Mouse (Mus musculus): ENCODE measurements at regions not wholly inside any gene's neighbourhood (a gene's known extent, or its start where the extent isn't known, plus 50 kb on each side); places are given as distances from the start of the nearest gene placed in this dataset.

DNA sequence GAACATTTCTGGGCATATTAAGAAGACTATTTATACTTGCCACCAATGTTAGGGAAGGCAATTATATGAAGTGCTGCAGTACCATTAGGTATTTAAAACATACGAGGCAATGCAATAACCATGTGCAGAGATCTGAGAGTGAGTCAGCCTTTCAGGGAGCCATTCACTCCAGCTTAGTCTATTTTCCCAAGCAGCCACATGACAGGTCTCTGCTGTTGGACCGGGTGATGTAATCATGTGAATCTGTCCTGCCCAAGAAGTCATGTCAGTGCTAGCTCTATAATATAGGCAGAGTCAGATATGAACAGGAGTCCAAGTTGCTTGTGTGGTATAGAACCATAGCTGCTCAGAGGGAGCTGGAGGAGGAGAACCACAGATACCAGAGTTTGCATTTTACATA lies 253.1 kb downstream of the Bcl2 start:
- Histone ChIP-seq H3K4me2 (replicated peaks; ENCODE audit: low read depth, low read length) (no peak overlapping the region), H3K4me3 (ENCODE audit: low read depth, low read length) (no peak overlapping the region), H3K27ac (ENCODE audit: low read depth, low read length) (no peak overlapping the region), H3K9ac (ENCODE audit: low read depth, low read length) (no peak overlapping the region), H3K9me3 (ENCODE audit: control insufficient read depth, low read length) (no peaks in the 10 kb centered on the region), H3K4me1 (replicated peaks; ENCODE audit: control insufficient read depth, insufficient read depth, low read length) (no peaks in the 10 kb centered on the region), H3K27me3 (ENCODE audit: control insufficient read depth, insufficient read depth, low read length) (no peaks in the 10 kb centered on the region), H3K36me3 (ENCODE audit: control insufficient read depth, insufficient read depth, low read length) (no peaks in the 10 kb centered on the region)
- DNase-seq (ENCODE audit: low spot score) (no peak), ATAC-seq (ENCODE audit: low FRiP score) (no peak)
- WGBS = 78% methylated on average over 2 of the region's 2 CpGs

DNA sequence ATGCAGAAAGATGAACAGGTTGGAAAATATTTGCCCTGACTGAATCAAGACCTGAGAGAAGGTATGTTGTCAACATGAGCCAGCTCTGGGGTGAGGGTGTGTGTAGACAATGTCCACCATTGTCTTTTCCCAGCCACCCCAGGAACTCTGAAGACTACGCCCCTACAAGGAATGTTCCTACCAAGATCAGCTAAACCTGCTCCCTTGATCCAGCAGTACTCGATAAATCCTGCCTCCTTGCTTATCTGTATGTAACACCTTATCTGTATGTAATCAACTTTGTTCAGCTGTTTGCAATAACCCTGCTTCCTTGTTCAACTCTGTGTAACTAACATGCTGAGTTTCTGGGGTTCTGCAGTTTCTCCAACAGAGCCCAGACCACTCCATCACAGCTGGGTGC lies 264.3 kb downstream of the Bcl2 start:
- no peak overlapping the region for H3K4me2 ChIP-seq (replicated peaks; ENCODE audit: low read depth, low read length)
- 74% methylated on average over 2 of the region's 2 CpGs for WGBS
- no peak overlapping the region for H3K27ac ChIP-seq (ENCODE audit: low read depth, low read length)
- no peak for DNase-seq (ENCODE audit: low spot score)
- no peak for ATAC-seq (ENCODE audit: low FRiP score)
- no peaks in the 10 kb centered on the region for H3K36me3 ChIP-seq (ENCODE audit: control insufficient read depth, insufficient read depth, low read length)
- no peaks in the 10 kb centered on the region for H3K9me3 ChIP-seq (ENCODE audit: control insufficient read depth, low read length)
- no peaks in the 10 kb centered on the region for H3K4me1 ChIP-seq (replicated peaks; ENCODE audit: control insufficient read depth, insufficient read depth, low read length)
- H3K27me3 ChIP-seq (ENCODE audit: control insufficient read depth, insufficient read depth, low read length) = no peaks in the 10 kb centered on the region
- H3K9ac ChIP-seq (ENCODE audit: low read depth, low read length) = no peak overlapping the region
- H3K4me3 ChIP-seq (ENCODE audit: low read depth, low read length) = no peak overlapping the region

All from hindbrain, embryonic 11.5 days (tissue).